Mouse (Mus musculus) gastrocnemius, adult 2 months (tissue): ENCODE results near the gene Lgi2. TPM values are rescaled to one million over a fixed set of nuclear protein-coding genes. Genes with fewer than 3 reads are reported as not detected.

ENCODE experiments used
- DNase-seq: peaks from one replicate; pipeline ENCODE4 v3.0.0; 2022
- H3K27ac ChIP-seq: fragments of 200-600 bp; 2 replicates; pipeline ENCODE4 v1.8.1; 2022; ENCODE audit warnings: mild to moderate bottlenecking
- H3K4me3 ChIP-seq: fragments of 200-600 bp; 2 replicates; pipeline ENCODE4 v1.8.1; 2022; ENCODE audit warnings: mild to moderate bottlenecking, moderate library complexity
- CTCF ChIP-seq: fragments of 200-600 bp; IDR thresholded peaks from 2 replicates; pipeline ENCODE4 v1.8.1; 2022; ENCODE audit warnings: antibody characterized with exemption, mild to moderate bottlenecking, moderate library complexity
- intact Hi-C: fragments of 180-260 bp; cut with DNase I; formaldehyde crosslinking; loops from one replicate; pipeline ENCODE4 v1.15.1; 2025
- long read RNA-seq, 2 experiments: library from polyadenylated mRNA; stranded (forward); transcript quantifications; one replicate each; pipeline ENCODE4 v2.0.0; 2021
- total RNA-seq, 2 experiments: library from RNA; stranded (reverse); gene quantifications; 2 replicates each; pipeline ENCODE4 v1.2.3; 2021

The Lgi2 gene
- total RNA-seq: 1 to 10 TPM; 1.0 to 1.3 TPM
- long read RNA-seq, experiment 1: 0 reads
- long read RNA-seq, experiment 2, full-length matches to known transcripts: 2 of 2 reads
- long read RNA-seq, experiment 2, partial matches to known transcripts: 0 of 2 reads
- long read RNA-seq, experiment 2, other reads (novel, unspliced or antisense): 0 of 2 reads

GRCm38 (mm10) chr5:52565813-52566531 lies at the start of gene Lgi2:
Lgi2 (minus strand) TSS chr5:52566462.
- intact Hi-C loops: no loop called here
- peak; percentile 67 for DNase-seq
- no peak for TF ChIP-seq CTCF
- H3K27ac ChIP-seq: peak within 1 kb of the TSS; percentile 24; the same call in 1 of the 2 replicates
- H3K4me3 ChIP-seq: peak within 1 kb of the TSS; percentile 74

DNA sequence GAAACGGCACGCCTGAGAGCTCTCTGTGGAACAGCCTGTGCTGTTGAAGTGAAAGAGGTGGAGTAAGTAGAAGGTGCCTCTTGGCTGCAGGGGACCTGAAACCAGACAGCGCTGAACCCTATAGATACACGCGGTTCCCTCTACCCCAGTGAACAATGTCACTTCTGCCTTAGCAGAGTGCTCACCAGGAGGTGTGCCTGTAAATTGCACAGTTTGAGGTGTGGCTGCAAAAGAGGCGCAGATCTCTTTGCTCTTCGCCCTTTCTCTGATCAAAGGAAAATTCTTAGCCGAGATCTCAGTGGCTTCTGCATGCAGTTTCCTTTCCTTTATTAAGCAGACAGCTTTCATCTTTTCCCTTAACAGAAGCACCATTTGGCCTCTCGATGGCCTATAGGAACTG lies 49.2 kb upstream of the Lgi2 start:
- intact Hi-C loops: no loop called here
- TF ChIP-seq CTCF: no peak
- H3K4me3 ChIP-seq: no peak overlapping the region
- no peak for DNase-seq
- H3K27ac ChIP-seq: peak overlapping the region; percentile 43

- intact Hi-C loops: loop anchor here (5.0 kb wide), 1 partner anchor 52 kb away; no protein-coding TSS in a partner anchor
- DNase-seq: peak; percentile 68
- peak overlapping the region; percentile 43; the same call in 1 of the 2 replicates for H3K27ac ChIP-seq
- no peak for TF ChIP-seq CTCF
- H3K4me3 ChIP-seq: no peak overlapping the region
These were observed 48.4 kb upstream of the Lgi2 start for GRCm38 (mm10) chr5:52614686-52615085.

DNA sequence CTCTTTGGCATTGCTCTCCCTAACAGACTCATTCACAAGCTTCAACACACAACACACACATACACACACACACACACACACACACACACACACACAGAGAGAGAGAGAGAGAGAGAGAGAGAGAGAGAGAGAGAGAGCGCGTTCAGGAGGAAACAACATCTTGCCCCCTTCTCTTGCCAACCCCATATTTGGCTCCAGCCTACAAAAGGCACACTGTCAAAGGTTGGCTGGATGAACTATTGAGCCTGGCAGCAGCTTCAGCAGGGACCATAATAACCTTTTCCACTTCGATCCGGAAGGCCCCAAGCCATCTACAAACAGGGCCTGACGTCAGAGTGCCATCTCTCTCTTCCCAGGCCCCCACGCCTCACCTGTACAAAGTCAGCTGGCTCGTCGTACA lies 46.5 kb upstream of the Lgi2 start:
- intact Hi-C loops: loop anchor here (5.0 kb wide), 1 partner anchor 50 kb away; no protein-coding TSS in a partner anchor
- DNase-seq: no peak
- Histone ChIP-seq H3K4me3 (no peak overlapping the region), H3K27ac (no peak overlapping the region)
- no peak for TF ChIP-seq CTCF

GRCm38 (mm10) chr5:52611315-52611895 lies 45.1 kb upstream of the Lgi2 start:
- intact Hi-C loops: loop anchor here (5.0 kb wide), 1 partner anchor 49 kb away; no protein-coding TSS in a partner anchor
- TF ChIP-seq CTCF: no peak
- H3K4me3 ChIP-seq: no peak overlapping the region
- DNase-seq: peak; percentile 44
- no peak overlapping the region for H3K27ac ChIP-seq

- intact Hi-C loops: loop anchor here (5.0 kb wide), 1 partner anchor 48 kb away; no protein-coding TSS in a partner anchor
- TF ChIP-seq CTCF: no peak
- Histone ChIP-seq H3K27ac (no peak overlapping the region), H3K4me3 (no peak overlapping the region)
- DNase-seq: no peak
These were observed 44.0 kb upstream of the Lgi2 start for GRCm38 (mm10) chr5:52610306-52610705.

DNA sequence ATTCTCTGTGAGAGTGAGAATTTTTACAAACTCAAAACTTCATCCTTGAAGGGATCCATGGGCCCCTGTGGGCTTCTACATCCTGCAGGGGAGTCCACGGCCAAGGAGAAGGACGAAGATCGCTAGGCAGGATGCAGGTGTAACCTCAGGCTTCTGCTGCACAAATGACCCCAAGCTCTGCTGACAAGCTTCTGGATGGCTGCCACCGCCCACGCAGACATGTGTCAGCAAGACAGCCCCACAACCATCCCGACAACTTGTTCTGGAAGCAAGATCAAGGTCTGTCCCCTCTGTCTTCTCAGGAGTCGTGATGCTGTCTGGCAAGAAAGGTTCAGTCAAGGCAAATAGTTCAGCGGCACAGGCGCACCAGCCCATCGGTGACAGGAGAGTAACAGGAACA lies 43.4 kb upstream of the Lgi2 start:
- H3K27ac ChIP-seq: no peak overlapping the region
- no peak for TF ChIP-seq CTCF
- intact Hi-C loops: loop anchor here (5.0 kb wide), 1 partner anchor 47 kb away; no protein-coding TSS in a partner anchor
- no peak for DNase-seq
- no peak overlapping the region for H3K4me3 ChIP-seq

GRCm38 (mm10) chr5:52604582-52605041 lies 38.4 kb upstream of the Lgi2 start:
- DNase-seq: peak; percentile 58
- intact Hi-C loops: no loop called here
- Histone ChIP-seq H3K27ac (no peak overlapping the region), H3K4me3 (no peak overlapping the region)
- TF ChIP-seq CTCF: no peak

GRCm38 (mm10) chr5:52590612-52591011 lies 24.4 kb upstream of the Lgi2 start:
- no peak for DNase-seq
- TF ChIP-seq CTCF: no peak
- Histone ChIP-seq H3K27ac (no peak overlapping the region), H3K4me3 (no peak overlapping the region)
- intact Hi-C loops: no loop called here

DNA sequence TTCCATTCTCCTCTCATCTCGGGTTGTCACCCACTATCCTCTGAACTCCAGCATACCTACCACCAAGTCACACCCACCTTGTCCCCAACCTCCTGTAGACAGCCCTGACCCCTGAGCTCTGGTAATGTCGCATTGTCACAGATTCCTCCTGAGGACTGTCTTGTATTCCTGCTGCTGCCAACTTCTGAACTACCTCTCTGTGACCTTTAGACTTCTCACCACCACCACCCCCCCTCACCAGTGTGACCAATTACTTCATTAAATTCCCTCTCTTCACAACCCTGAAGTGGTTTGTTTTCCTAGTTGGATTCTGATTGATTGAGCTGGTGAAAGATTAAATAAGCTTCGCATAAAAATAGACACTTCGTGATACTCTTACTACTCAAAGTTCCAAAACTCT lies 22.4 kb upstream of the Lgi2 start:
- intact Hi-C loops: no loop called here

DNA sequence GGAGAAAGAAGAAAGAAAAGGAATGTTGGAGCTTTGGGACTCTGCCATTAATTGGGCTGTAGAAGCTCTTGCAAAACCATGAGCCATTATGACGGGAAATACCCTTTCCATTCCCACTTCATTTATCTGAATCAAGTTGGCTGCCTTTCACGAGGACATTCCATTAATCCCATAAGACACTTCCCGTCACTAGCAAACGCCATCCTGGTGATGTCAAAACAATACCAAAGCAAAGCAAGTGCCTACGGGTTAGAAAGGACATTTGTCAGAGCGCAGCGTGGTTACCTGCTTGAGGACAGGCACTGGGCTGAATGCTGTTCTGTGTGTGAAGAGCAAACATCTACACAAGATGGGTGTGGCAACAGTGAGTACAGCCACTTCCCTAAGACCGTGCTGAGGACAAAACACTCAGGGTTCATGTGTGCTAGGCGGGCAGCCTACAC lies 21.1 kb upstream of the Lgi2 start:
- intact Hi-C loops: no loop called here
- Histone ChIP-seq H3K27ac (no peak overlapping the region), H3K4me3 (no peak overlapping the region)
- DNase-seq: no peak
- TF ChIP-seq CTCF: no peak

More for the DNA sequence above, 22.4 kb upstream of the Lgi2 start:
- no peak for TF ChIP-seq CTCF
- H3K27ac ChIP-seq: no peak overlapping the region
- no peak for DNase-seq
- no peak overlapping the region for H3K4me3 ChIP-seq

GRCm38 (mm10) chr5:52572572-52572971 lies 6.3 kb upstream of the Lgi2 start:
- intact Hi-C loops: no loop called here
- DNase-seq: no peak
- no peak overlapping the region for H3K27ac ChIP-seq
- no peak overlapping the region for H3K4me3 ChIP-seq
- TF ChIP-seq CTCF: peak; percentile 10; the same call in 1 of the 2 replicates

GRCm38 (mm10) chr5:52570746-52571145 lies 4.5 kb upstream of the Lgi2 start:
- DNase-seq: no peak
- no peak overlapping the region for H3K4me3 ChIP-seq
- intact Hi-C loops: no loop called here
- TF ChIP-seq CTCF: no peak
- no peak overlapping the region for H3K27ac ChIP-seq
